Mouse (Mus musculus) liver, embryonic 14.5 days (tissue): Measurements from ENCODE around the gene Map2k4. TPM values are rescaled to one million over a fixed set of nuclear protein-coding genes. Genes with fewer than 3 reads are reported as not detected.

Source experiments
- ATAC-seq: fragments of 200-750 bp; cut with Nextera tagmentation; 2 replicates; pipeline ENCODE4 v1.8.0; 2017; ENCODE audit warnings: moderate number of reproducible peaks, mild to moderate bottlenecking, moderate library complexity; ENCODE audit not compliant: insufficient read depth
- DNase-seq, 3 experiments: peaks; one replicate each; pipeline ENCODE4 v3.0.0-alpha.2; 2012 to 2013; ENCODE audit warnings: low read depth in 3 of 3, low spot score in 3 of 3
- H3K27ac ChIP-seq: fragments of 300-500 bp; sonication (generic); 2 replicates; pipeline ENCODE4 v1.5.1; 2014; ENCODE audit warnings: moderate library complexity, mild to moderate bottlenecking, control low read depth, inconsistent platforms
- H3K27me3 ChIP-seq: fragments of 300-500 bp; sonication (generic); 2 replicates; pipeline ENCODE4 v1.6.1; 2014; ENCODE audit warnings: mild to moderate bottlenecking, low read length, moderate library complexity; ENCODE audit not compliant: control insufficient read depth, insufficient read depth
- H3K36me3 ChIP-seq: fragments of 300-500 bp; sonication (generic); replicated peaks from 2 replicates; pipeline ENCODE4 v1.6.1; 2014; ENCODE audit warnings: low read depth; ENCODE audit not compliant: control insufficient read depth, insufficient read depth
- H3K4me1 ChIP-seq, 2 experiments: fragments of 200-500 bp in 1 of 2; fragments of 300-500 bp in 1 of 2; sonication (generic) in 1 of 2; replicated peaks; 2 replicates each; pipeline ENCODE4 v1.6.1; 2012 to 2014; ENCODE audit warnings: antibody characterized with exemption in 1 of 2, inconsistent platforms in 1 of 2, low read length in 1 of 2; ENCODE audit not compliant: control insufficient read depth in 2 of 2, insufficient read depth in 2 of 2
- H3K4me2 ChIP-seq: fragments of 300-500 bp; sonication (generic); 2 replicates; pipeline ENCODE4 v1.6.1; 2014; ENCODE audit warnings: low read depth, mild to moderate bottlenecking, control low read depth, moderate library complexity
- H3K4me3 ChIP-seq, 2 experiments: fragments of 200-500 bp in 1 of 2; fragments of 300-500 bp in 1 of 2; sonication (generic) in 1 of 2; 2 replicates each; pipeline ENCODE4 v1.5.1; 2012 to 2014; ENCODE audit warnings: low read depth in 2 of 2, low read length in 2 of 2, mild to moderate bottlenecking in 2 of 2, control low read depth in 1 of 2, inconsistent platforms in 1 of 2, moderate library complexity in 1 of 2; ENCODE audit not compliant: insufficient read depth in 1 of 2
- H3K9ac ChIP-seq: fragments of 300-500 bp; sonication (generic); replicated peaks from 2 replicates; pipeline ENCODE4 v1.6.1; 2014; ENCODE audit warnings: mild to moderate bottlenecking, control low read depth, moderate library complexity
- H3K9me3 ChIP-seq: fragments of 300-500 bp; sonication (generic); 2 replicates; pipeline ENCODE4 v1.6.1; 2016; ENCODE audit warnings: low read length, mixed read lengths; ENCODE audit not compliant: control insufficient read depth
- CTCF ChIP-seq: IDR thresholded peaks from 2 replicates; pipeline ENCODE4 v1.5.1; 2016; ENCODE audit warnings: antibody characterized with exemption, low read depth, control low read depth
- EP300 ChIP-seq: IDR thresholded peaks from 2 replicates; pipeline ENCODE4 v1.6.1; 2016; ENCODE audit warnings: antibody characterized with exemption, low read depth
- WGBS: fragments of 180-500 bp; shearing (Covaris S2); extraction: QIAGEN DNeasy Blood & Tissue Kit; methylation state at CpG from one replicate; pipeline ENCODE4 v1.1.7; 2014; ENCODE audit not compliant: insufficient replicate concordance; 5-methylcytosine and 5-hydroxymethylcytosine counted together
- microRNA counts: library from miRNA; unstranded; fragments of <30 nt; microRNA quantifications from one replicate; lab custom pipeline; 2016
- microRNA-seq: library from miRNA; unstranded; fragments of <30 nt; microRNA quantifications from one replicate; pipeline ENCODE4, GENCODE M21; 2016
- polyA plus RNA-seq, 2 experiments: library from polyadenylated mRNA; depleted of rRNA in 1 of 2; stranded (reverse) in 1 of 2; unstranded in 1 of 2; fragments of >200 nt; fragmentation: Nextera tagmentation in 1 of 2; extraction: Ambion mirVana in 1 of 2; gene quantifications; 2 replicates each; pipeline versions ENCODE4 v1.2.1 to v1.2.3; 2012 to 2014

Gene Map2k4
- polyA plus RNA-seq, 2 experiments = 15.8 to 37.0 TPM

DNA sequence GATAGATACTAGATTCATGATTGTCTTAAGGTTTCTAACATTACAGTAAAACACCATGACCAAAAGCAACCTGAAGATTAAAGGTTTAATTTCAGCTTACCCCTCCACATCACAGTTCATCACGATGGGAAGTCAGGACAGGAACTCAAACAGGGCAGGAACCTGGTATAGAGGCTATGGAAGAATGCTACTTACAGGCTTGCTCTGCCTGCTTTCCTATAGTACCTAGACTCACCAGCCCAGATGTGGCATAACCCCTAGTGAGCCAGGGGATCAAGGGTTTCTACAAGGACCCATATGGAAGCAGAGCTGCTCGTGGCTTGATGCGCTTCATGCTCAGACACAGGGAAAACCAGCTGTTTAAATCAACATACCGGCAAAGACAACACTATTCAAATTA is 138.6 kb downstream of the Map2k4 start:
- H3K9me3 ChIP-seq = no peaks in the 10 kb centered on the region
- TF ChIP-seq EP300 (no peak), CTCF (no peak)
- peak; percentile 53; the same call in 1 of the 2 replicates for ATAC-seq
- H3K9ac ChIP-seq = peak overlapping the region; percentile 59
- H3K4me3 ChIP-seq = peak overlapping the region; percentile 36 to 44; a peak in 3 of 4 replicates
- 34% methylated on average over 4 of the region's 4 CpGs for WGBS
- DNase-seq = no peak
- no peaks in the 10 kb centered on the region for H3K27me3 ChIP-seq
- peaks cover 41 to 48% of the 10 kb centered on the region in 2 experiments for H3K4me1 ChIP-seq
- H3K36me3 ChIP-seq = no peaks in the 10 kb centered on the region
- peak overlapping the region; percentile 96 for H3K27ac ChIP-seq
- H3K4me2 ChIP-seq = peak overlapping the region; percentile 85

DNA sequence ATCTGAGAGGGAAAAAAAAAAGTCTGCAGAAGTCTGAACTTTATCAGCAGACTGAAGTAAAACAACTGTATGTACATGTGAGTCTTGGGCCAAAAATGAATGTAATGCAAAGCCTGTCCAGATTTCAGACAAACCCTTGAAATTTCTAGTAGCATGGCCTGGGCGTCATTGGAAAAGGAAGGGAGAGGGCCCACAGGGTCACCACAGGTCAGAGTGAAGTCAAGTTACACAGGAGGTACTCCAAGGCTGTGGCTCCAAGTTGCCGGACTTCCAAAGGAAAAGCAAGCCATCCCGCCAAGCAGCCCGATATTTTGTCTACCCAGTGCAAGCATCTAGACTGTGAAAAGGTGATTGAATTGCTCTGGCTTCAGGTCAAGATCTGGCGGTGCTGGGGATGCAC is 141.8 kb downstream of the Map2k4 start:
- Histone ChIP-seq H3K4me3 (no peak overlapping the region), H3K36me3 (no peaks in the 10 kb centered on the region), H3K4me1 (peaks cover 27 to 35% of the 10 kb centered on the region in 2 experiments), H3K4me2 (no peak overlapping the region), H3K27me3 (no peaks in the 10 kb centered on the region), H3K9ac (no peak overlapping the region), H3K27ac (no peak overlapping the region), H3K9me3 (no peaks in the 10 kb centered on the region)
- WGBS = 79% methylated on average over 5 of the region's 5 CpGs
- no peak for TF ChIP-seq CTCF
- TF ChIP-seq EP300 = no peak
- ATAC-seq = no peak
- DNase-seq = no peak

DNA sequence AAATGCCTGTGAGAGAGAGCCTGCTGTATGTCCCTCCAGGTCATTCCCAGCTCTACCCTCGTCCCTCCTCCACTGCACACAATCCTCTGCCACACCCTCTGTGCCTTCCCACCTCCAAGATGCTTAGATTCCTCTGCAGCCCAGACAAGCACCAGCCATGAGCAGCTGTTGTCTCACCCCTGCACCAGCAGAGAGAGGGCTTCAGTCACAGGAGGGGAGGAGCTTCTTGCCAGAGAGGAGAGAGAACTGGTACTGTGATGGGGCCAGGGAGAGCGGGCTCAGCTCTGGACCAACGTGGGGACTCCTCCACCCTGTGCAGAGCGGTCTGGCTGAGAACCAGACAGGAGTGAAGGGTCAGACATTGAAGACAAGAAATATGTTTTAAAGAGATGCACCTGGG is 143.6 kb downstream of the Map2k4 start:
- Histone ChIP-seq H3K27ac (no peak overlapping the region), H3K9ac (no peak overlapping the region), H3K4me2 (no peak overlapping the region), H3K36me3 (no peaks in the 10 kb centered on the region), H3K4me3 (no peak overlapping the region), H3K27me3 (no peaks in the 10 kb centered on the region), H3K4me1 (peaks cover 10 to 21% of the 10 kb centered on the region in 2 experiments), H3K9me3 (no peaks in the 10 kb centered on the region)
- ATAC-seq (no peak; the same call in 1 of the 2 replicates), DNase-seq (no peak)
- no peak for TF ChIP-seq EP300
- TF ChIP-seq CTCF = no peak
- WGBS = 49% methylated on average over 4 of the region's 4 CpGs

DNA sequence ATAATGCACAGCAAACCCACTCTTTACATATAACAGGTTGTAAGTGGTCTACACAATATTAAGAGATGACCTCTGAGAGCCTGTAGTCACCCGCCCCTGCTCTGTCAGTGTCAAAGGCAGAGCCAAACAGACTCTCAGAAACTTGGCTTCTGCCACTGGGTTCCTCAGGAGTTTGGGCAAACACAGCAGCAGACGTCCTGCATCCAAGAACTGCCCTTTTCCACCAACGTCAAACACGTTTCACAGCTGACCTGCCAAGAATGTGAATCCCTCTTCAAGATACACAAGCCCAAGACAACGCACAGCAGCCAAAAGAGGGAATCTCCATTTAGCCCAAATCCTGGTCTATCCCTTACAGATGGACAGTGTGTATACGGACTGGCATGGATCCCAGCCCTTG is 147.8 kb downstream of the Map2k4 start:
- peaks cover 0 to 8% of the 10 kb centered on the region in 2 experiments; a peak in 2 of 4 replicates for H3K4me1 ChIP-seq
- no peaks in the 10 kb centered on the region for H3K27me3 ChIP-seq
- DNase-seq = no peak
- no peaks in the 10 kb centered on the region for H3K36me3 ChIP-seq
- H3K27ac ChIP-seq = no peak overlapping the region
- no peak overlapping the region for H3K4me2 ChIP-seq
- no peaks in the 10 kb centered on the region for H3K9me3 ChIP-seq
- 61% methylated on average over 6 of the region's 6 CpGs for WGBS
- TF ChIP-seq CTCF (no peak), EP300 (no peak)
- no peak overlapping the region for H3K4me3 ChIP-seq
- H3K9ac ChIP-seq = no peak overlapping the region
- ATAC-seq = no peak

MicroRNA genes within 50 kb of the gene (microRNA counts, 519-probe panel; counts per million panel counts)
- microRNA mmu-miR-744 (lab: Ali Mortazavi, UCI) = 69.9 counts per million

Small RNA genes lying within 50 kb of the gene (microRNA-seq; reads per million reads assigned to microRNA genes)
- 9,856 reads per million, percentile 92 among the genes with 10 or more reads in this experiment for gene Mir744

Other genes with a start within 250 kb of the Map2k4 start
- 2.2 and 2.5 TPM in 2 replicates for gene Zkscan6, start 18.9 kb upstream of the Map2k4 start, polyA plus RNA-seq (2012; rRNA removed)
- 4.5 and 4.9 TPM in 2 replicates for gene Zkscan6, start 18.9 kb upstream of the Map2k4 start, polyA plus RNA-seq (2014; fragmentation: Nextera tagmentation; extraction: Ambion mirVana)